Mouse (Mus musculus): Measurements from ENCODE around the gene Sgms2.

DNA sequence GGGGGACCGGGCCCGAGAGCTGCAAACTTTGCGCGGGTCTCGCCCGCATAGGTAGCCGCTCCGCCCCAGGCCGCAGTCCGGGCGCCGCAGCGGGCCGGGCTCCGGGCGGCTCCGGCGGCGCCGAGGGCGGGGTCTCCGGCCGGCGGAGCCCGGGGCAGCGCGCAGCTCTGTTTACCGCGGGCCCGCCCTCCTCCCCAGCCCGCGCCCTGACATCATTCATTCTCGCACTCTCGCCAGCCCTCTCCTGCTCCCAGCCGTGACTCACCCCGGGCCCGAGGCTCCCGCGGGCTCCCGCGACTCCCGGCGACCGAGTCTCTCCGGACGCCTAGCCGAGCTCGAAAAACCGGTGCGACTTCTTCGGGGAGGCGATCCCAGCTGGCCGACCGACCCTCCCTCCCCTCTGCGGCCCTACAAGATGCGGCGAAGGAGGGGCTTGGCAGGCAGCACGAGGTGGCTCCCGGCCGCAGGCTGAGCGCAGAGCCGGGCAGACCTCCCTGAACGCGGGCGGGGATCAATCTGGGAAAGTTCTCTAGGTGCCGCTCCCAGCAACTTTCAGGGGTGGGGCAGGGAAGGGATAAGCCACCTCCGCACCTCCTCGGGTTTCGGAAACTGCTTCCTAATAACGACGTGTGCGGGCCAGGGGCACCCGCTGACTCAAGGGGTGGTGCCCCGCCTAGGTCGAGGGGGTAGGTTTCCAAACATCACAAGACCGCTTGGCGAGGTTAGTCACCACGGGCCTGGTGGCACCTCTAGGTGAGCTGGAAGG lies 885 bp downstream of the Sgms2 start:
- TF ChIP-seq CTCF (conservative IDR thresholded peaks at IDR 0.05; ENCODE audit: insufficient read depth, insufficient read length, low read depth, low read length) (no peak), POLR2A (IDR thresholded peaks at IDR 0.05; ENCODE audit: low read depth, low read length) (no peak)

Data from kidney, adult 2 months (tissue).